Mouse (Mus musculus): ENCODE results near the gene Ccdc105.

GRCm38 (mm10) chr10:78765570-78765969 lies 12.7 kb upstream of the Ccdc105 start:
- TF ChIP-seq POLR2A (IDR thresholded peaks at IDR 0.05; ENCODE audit: low read depth, low read length) (no peak), CTCF (conservative IDR thresholded peaks at IDR 0.05; ENCODE audit: insufficient read depth, insufficient read length, low read depth, low read length) (no peak)
